Comparison of ENCODE assay signal across 9 mouse cellular contexts in genomic region chr4:137890596-137890995, GRCm38 (mm10). TPM values are rescaled to one million over a fixed set of nuclear protein-coding genes. Genes with fewer than 3 reads are reported as not detected.
DNase-seq lines count a peak whose midpoint lies in the region; ATAC-seq and TF ChIP-seq lines count a peak whose summit lies in the region.
"Had no signal": no experiment of that assay in that cellular context is flagged by ENCODE, and none has a peak within 500 bp of the region (broad histone marks: within the 10 kb centered on the region; RNA-seq: fewer than 3 reads in every experiment).

No protein-coding gene starts in this region.

- H3K27ac ChIP-seq in gastrocnemius, adult 2 months: peak overlapping the region; percentile 72
- H3K27ac ChIP-seq in bone marrow macrophage, adult 2 months (ENCODE audit: insufficient read depth, low read depth, low read length): no peak overlapping the region

- H3K4me1 ChIP-seq in bone marrow macrophage, adult 2 months (ENCODE audit: control insufficient read depth, insufficient read depth, low read length): peaks cover 10% of the 10 kb centered on the region

- peak; percentile 93 for ATAC-seq in megakaryocyte, adult 5-6 weeks (ENCODE audit: poor library complexity, severe bottlenecking)

- peak; percentile 52 for TF ChIP-seq CTCF in gastrocnemius, adult 2 months (IDR thresholded peaks at IDR 0.05)
- TF ChIP-seq CTCF in bone marrow macrophage, adult 2 months (IDR thresholded peaks at IDR 0.05; ENCODE audit: low read depth, low read length): peak; percentile 18; the same call in 1 of the 2 replicates

- intact Hi-C loops in gastrocnemius, adult 2 months (cut with DNase I): no loop called here
- intact Hi-C loops in heart, postnatal 25 days (cut with DNase I): no loop called here

- H3K4me3 ChIP-seq in gastrocnemius, adult 2 months: no peak overlapping the region
- H3K4me3 ChIP-seq in bone marrow macrophage, adult 2 months (ENCODE audit: insufficient read depth, low read length): no peak overlapping the region
- H3K4me3 ChIP-seq: midbrain, embryonic 12.5 days had no signal

- no peak for TF ChIP-seq POLR2A in bone marrow macrophage, adult 2 months (IDR thresholded peaks at IDR 0.05; ENCODE audit: borderline replicate concordance, low read depth, low read length)

- peak; percentile 86 for DNase-seq in gastrocnemius, adult 2 months
- DNase-seq in gastrocnemius, postnatal 4 days (ENCODE audit: low spot score in 2 of 2): no peak
- peak; percentile 91 for DNase-seq in 416B (ENCODE audit: low read depth)
- DNase-seq in heart, postnatal 25 days (ENCODE audit: low spot score): peak; percentile 58
- no peak for DNase-seq in left cerebral cortex, adult 9 months (ENCODE audit: low spot score in 2 of 2)
- DNase-seq in right cerebral cortex, adult 18-20 months: no peak

RNA-seq across cellular contexts. Expression of gene Ece1, which starts 28.6 kb away (rescaled TPM):
- 100 to 1,000 TPM in 1 of 2 experiments, 10 to 100 TPM in 1; 61.6 to 103 TPM for total RNA-seq in gastrocnemius, adult 2 months (2021)
- total RNA-seq in gastrocnemius, postnatal 4 days (2021): 10 to 100 TPM; 64.1 to 73.4 TPM
- 14.1 and 18.3 TPM in 2 replicates for polyA plus RNA-seq in bone marrow macrophage, adult 2 months (2012; ENCODE audit: insufficient read depth, insufficient read length, missing spikeins)
- total RNA-seq in heart, postnatal 25 days (2021): 100 to 1,000 TPM in 1 of 2 experiments, 10 to 100 TPM in 1; 91.2 to 111 TPM
- total RNA-seq in megakaryocyte, adult 5-6 weeks (2015): 19.7 and 25.4 TPM in 2 replicates
- total RNA-seq in megakaryocyte, adult 5-6 weeks (2017): 12.5 and 15.9 TPM in 2 replicates

Comparison
In these comparisons a context has a peak if more than half of its experiments do, and no peak if none do; other contexts are left out.
1. DNase-seq: peak in gastrocnemius, adult 2 months (single experiment), 416B (single experiment) and heart, postnatal 25 days (single experiment); none in gastrocnemius, postnatal 4 days (0 of 2), left cerebral cortex, adult 9 months (0 of 2) and right cerebral cortex, adult 18-20 months (single experiment).